Mouse (Mus musculus) cerebellum, postnatal 25 days (tissue): ENCODE measurements around the gene Ptx4.
"Not testable (repeated sequence)": the region's sequence is repeated elsewhere in the genome, so short reads cannot be mapped to it uniquely, and the experiment has no call there.

Source experiments
- DNase-seq, 2 experiments: peaks; one replicate each; pipeline ENCODE4 v3.0.0; 2021; ENCODE audit warnings: mixed read lengths in 2 of 2

Gene Ptx4

GRCm38 (mm10) chr17:25115664-25116432 is 4.7 kb upstream of the Ptx4 start, which contains the start of gene Telo2:
Telo2 (minus strand) TSS chr17:25115967.
- peak; percentile 96 to 97 for DNase-seq

GRCm38 (mm10) chr17:25117263-25117662 is 3.3 kb upstream of the Ptx4 start:
- no peak for DNase-seq

GRCm38 (mm10) chr17:25123979-25124378 is 3.4 kb downstream of the Ptx4 start:
- DNase-seq, result no peak

GRCm38 (mm10) chr17:25125442-25126060 is 5.0 kb downstream of the Ptx4 start:
- not testable (repeated sequence) for DNase-seq

- DNase-seq, result no peak
These were observed 6.5 kb downstream of the Ptx4 start for GRCm38 (mm10) chr17:25127079-25127478.

GRCm38 (mm10) chr17:25127681-25128080 is 7.1 kb downstream of the Ptx4 start:
- DNase-seq, result no peak

GRCm38 (mm10) chr17:25130060-25130459 is 9.5 kb downstream of the Ptx4 start:
- DNase-seq, result no peak

- peak; percentile 96 to 97 for DNase-seq
These were observed 12.7 kb downstream of the Ptx4 start, which contains the start of gene Clcn7 for GRCm38 (mm10) chr17:25133275-25133698. Clcn7 (plus strand) TSS chr17:25133391.

GRCm38 (mm10) chr17:25135622-25136021 is 15.1 kb downstream of the Ptx4 start:
- DNase-seq, result no peak

- no peak for DNase-seq
These were observed 18.2 kb downstream of the Ptx4 start for GRCm38 (mm10) chr17:25138803-25139202.

- no peak for DNase-seq
These were observed 19.4 kb downstream of the Ptx4 start for GRCm38 (mm10) chr17:25139960-25140359.

- DNase-seq, result no peak
These were observed 41.6 kb downstream of the Ptx4 start, which contains the start of gene Ccdc154 for GRCm38 (mm10) chr17:25162161-25162560. Ccdc154 (plus strand) TSS chr17:25162461.

- DNase-seq, result no peak
These were observed 42.8 kb downstream of the Ptx4 start for GRCm38 (mm10) chr17:25163387-25163786.

GRCm38 (mm10) chr17:25164770-25165169 is 44.2 kb downstream of the Ptx4 start:
- DNase-seq, result no peak

- no peak for DNase-seq
These were observed 45.6 kb downstream of the Ptx4 start for GRCm38 (mm10) chr17:25165970-25166671.

GRCm38 (mm10) chr17:25169706-25170105 is 49.1 kb downstream of the Ptx4 start:
- no peak for DNase-seq

GRCm38 (mm10) chr17:25172558-25172957 is 52.0 kb downstream of the Ptx4 start:
- DNase-seq, result no peak
